Mouse (Mus musculus): ENCODE results near the gene Srxn1.

DNA sequence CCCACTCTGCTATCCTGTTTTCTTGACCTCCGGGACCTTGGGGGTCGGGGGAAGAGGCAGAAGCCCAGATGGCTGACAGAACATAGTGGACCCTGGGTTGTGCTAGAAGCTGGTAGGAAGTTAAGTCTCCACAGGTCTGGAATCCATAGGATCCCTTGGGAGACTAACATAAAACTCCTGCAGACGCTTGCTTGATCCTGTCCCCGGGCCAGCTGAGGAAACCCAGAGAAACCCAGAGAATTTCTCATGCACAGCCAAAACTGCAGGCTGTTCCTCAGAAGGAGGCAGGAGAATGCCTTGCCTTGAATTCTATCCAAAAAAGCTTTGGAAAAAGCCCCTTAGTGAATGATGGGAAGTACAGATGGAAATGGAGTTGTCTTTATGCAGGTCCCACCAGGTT, 21.9 kb upstream of the Srxn1 start:
- TF ChIP-seq POLR2A (IDR thresholded peaks at IDR 0.05; ENCODE audit: low read depth, low read length) (no peak), CTCF (IDR thresholded peaks at IDR 0.05; ENCODE audit: borderline replicate concordance, insufficient read depth, low read length) (no peak)

Measured in embryonic fibroblast, embryonic 13.5 days (primary cell).